Mouse (Mus musculus): ENCODE results near the gene Krt31. TPM values are rescaled to one million over a fixed set of nuclear protein-coding genes. Genes with fewer than 3 reads are reported as not detected.
A peak's percentile ranks its signal among the peaks of the same experiment; 100 is the strongest.

Gene Krt31
- not detected for total RNA-seq (2021)
- long read RNA-seq, experiment 1 = 0 reads
- long read RNA-seq, experiment 2 = 0 reads

- DNase-seq = no peak
Measured at GRCm38 (mm10) chr11:100050451-100050850, at the start of gene Krt31. Krt31 (minus strand) TSS chr11:100050551.

- DNase-seq = no peak
Measured at GRCm38 (mm10) chr11:100097819-100098218, 47.5 kb upstream of the Krt31 start.

GRCm38 (mm10) chr11:100096141-100096540 is 45.8 kb upstream of the Krt31 start, which contains the start of gene Krt35:
Krt35 (minus strand) TSS chr11:100096241.
- no peak for DNase-seq

GRCm38 (mm10) chr11:100088378-100089025 is 38.2 kb upstream of the Krt31 start:
- DNase-seq = no peak

GRCm38 (mm10) chr11:100087861-100088260 is 37.5 kb upstream of the Krt31 start, which contains the start of gene Krt32:
Krt32 (minus strand) TSS chr11:100088226.
- no peak for DNase-seq

GRCm38 (mm10) chr11:100073873-100074272 is 23.5 kb upstream of the Krt31 start:
- no peak for DNase-seq

- no peak for DNase-seq
Measured at GRCm38 (mm10) chr11:100067293-100068036, 17.1 kb upstream of the Krt31 start.

- DNase-seq = no peak
Measured at GRCm38 (mm10) chr11:100066236-100067010, 16.1 kb upstream of the Krt31 start.

GRCm38 (mm10) chr11:100058875-100059274 is 8.5 kb upstream of the Krt31 start:
- no peak for DNase-seq

- DNase-seq = peak; percentile 1 to 26
Measured at GRCm38 (mm10) chr11:100055686-100056655, 5.6 kb upstream of the Krt31 start.

- DNase-seq = no peak
Measured at GRCm38 (mm10) chr11:100047193-100047592, 3.2 kb downstream of the Krt31 start.

- no peak for DNase-seq
Measured at GRCm38 (mm10) chr11:100046303-100046866, 4.0 kb downstream of the Krt31 start.

- no peak for DNase-seq
Measured at GRCm38 (mm10) chr11:100041454-100041853, 8.9 kb downstream of the Krt31 start, which contains the start of gene Krt34. Krt34 (minus strand) TSS chr11:100041554.

- no peak for DNase-seq
Measured at GRCm38 (mm10) chr11:100029768-100030167, 20.6 kb downstream of the Krt31 start, which contains the start of gene Krt33b. Krt33b (minus strand) TSS chr11:100029868.

GRCm38 (mm10) chr11:100021438-100021837 is 28.9 kb downstream of the Krt31 start:
- no peak for DNase-seq

- DNase-seq = no peak
Measured at GRCm38 (mm10) chr11:100019466-100019865, 30.9 kb downstream of the Krt31 start.

GRCm38 (mm10) chr11:100016112-100016511 is 34.2 kb downstream of the Krt31 start, which contains the start of gene Krt33a:
Krt33a (minus strand) TSS chr11:100016212.
- DNase-seq = no peak

GRCm38 (mm10) chr11:100013691-100014171 is 36.6 kb downstream of the Krt31 start:
- no peak for DNase-seq

GRCm38 (mm10) chr11:100010682-100011081 is 39.7 kb downstream of the Krt31 start:
- no peak for DNase-seq

- DNase-seq = no peak
Measured at GRCm38 (mm10) chr11:100008336-100008735, 42.0 kb downstream of the Krt31 start.

- no peak for DNase-seq
Measured at GRCm38 (mm10) chr11:100006624-100007023, 43.7 kb downstream of the Krt31 start.

All from adrenal gland, postnatal 36 days (tissue).